Mouse (Mus musculus) right cerebral cortex, postnatal 14 days (tissue): ENCODE measurements at regions not wholly inside any gene's neighbourhood (a gene's known extent, or its start where the extent isn't known, plus 50 kb on each side); places are given as distances from the start of the nearest gene placed in this dataset.

Source experiments
- DNase-seq: peaks from one replicate; pipeline ENCODE4 v3.0.0; 2022

- DNase-seq: peak; percentile 76
Observed at GRCm38 (mm10) chr9:61862071-61862480, 52.3 kb downstream of the Rplp1 start.

- peak; percentile 72 for DNase-seq
Observed at GRCm38 (mm10) chr9:61860147-61860546, 54.2 kb downstream of the Rplp1 start.

GRCm38 (mm10) chr9:61859438-61859837 lies 54.9 kb downstream of the Rplp1 start:
- DNase-seq: no peak

- DNase-seq: no peak
Observed at GRCm38 (mm10) chr9:61857817-61858216, 56.5 kb downstream of the Rplp1 start.

DNA sequence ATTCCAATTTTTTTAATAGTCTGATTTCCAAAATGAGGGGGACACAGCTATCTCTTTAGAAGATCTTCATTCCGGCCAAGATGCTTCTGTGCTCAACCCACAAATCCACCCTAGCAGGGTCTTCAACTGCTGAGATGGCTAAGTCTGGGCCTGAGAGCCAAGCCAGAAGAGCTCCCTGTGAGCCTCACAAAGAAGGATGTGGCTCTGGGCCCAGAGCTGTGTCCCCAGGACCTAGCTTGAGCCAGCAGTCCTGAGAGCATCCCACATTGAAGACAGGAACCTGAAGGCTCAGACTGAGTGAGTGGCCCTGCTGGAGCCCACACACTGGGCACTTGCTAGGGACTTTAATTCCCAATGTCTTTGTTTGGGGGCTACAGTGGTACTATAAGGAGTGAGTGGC lies 57.7 kb downstream of the Rplp1 start:
- no peak for DNase-seq

- no peak for DNase-seq
Observed at GRCm38 (mm10) chr9:61855686-61856085, 58.7 kb downstream of the Rplp1 start.

DNA sequence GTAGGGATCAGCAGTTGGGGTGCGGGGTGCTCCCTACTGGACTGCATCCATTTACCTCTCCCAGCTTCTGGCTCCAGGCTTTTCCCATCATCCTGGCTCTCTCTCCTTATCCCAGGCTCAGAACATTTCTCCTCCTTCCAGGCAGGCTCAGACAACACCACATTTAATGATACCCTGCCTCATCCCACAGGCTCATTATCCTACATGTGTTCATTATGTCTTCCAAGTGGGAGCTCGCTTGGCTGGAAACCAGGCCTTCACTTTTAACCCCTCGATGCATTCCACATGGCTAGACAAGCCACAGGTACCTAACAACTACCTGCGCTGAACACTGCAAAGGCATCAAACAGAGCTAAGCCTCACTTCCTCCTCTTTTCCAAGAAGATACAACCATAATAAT lies 60.5 kb downstream of the Rplp1 start:
- DNase-seq: no peak

DNA sequence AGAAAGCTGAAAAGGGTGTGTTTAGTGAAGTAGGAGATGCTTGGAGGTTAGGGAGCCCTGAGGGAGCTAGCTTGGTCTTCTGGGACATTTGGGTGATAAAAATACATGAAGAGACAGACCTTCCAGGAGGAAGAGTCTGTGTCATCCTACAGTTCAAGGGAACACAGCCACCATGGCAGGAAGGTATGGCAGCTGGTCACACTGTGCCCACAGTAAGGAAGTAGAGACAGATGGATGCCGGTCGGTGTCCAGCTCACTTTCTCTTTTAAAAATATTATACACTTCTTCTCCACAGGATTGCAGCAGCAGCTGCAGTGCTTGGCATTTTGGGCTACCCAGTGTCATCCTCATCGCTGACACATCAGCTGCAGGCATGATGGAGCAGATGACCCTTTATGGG lies 63.0 kb downstream of the Rplp1 start:
- DNase-seq: no peak

DNA sequence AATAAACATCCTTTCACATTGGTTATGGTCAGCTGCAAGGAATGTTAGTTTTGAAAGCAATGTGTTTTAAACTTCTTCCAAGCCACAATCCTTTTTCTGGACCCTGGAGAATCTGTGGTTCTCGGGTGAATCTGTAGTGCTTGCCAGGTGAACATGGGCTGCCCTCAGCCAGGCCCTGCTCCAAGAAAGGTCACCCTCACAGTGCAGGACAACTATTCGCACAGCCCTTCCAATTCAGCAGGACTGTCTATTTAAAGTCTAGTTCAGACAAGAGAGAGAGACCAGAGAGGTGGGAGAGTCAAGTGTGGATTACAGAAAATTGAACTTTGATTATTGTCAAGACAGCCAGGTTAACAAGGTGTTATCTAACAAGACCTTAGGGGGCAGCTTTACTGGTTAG lies 65.9 kb downstream of the Rplp1 start:
- no peak for DNase-seq

DNA sequence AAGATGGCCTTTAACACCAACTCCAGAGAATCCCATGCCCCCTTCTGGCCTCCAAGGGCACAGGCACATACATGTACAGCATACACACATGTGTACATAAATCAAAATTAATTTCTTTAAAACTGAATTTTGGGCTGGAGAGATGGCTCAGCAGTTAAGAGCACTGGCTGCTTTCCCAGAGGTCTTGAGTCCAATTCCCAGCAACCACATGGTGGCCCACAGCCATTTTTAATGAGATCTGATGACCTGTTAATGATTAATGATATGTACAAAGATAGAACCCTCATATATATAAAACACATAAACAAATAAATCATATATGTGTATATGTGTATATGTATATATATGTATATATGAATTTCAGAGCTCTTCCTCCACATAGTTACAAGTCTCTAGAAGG lies 66.8 kb downstream of the Rplp1 start:
- no peak for DNase-seq

DNA sequence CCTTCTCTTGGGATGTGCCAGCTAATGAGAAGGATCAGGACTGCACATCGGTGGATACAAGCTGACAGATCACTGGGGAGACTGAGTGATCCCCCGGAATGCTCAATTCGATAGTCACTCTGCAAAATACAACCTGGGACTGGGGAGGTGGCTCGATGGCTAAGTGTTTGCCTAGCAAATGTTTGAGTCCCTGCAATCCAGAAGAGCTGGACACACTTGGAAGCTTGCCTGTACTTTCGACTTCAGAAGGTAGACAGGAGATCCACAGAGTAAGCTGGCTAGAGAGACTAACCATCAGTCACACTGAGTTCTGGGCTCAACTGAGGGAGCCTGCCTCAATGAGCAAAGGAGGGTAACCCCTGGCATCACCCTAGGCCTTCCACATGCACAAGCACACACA lies 69.7 kb downstream of the Rplp1 start:
- DNase-seq: no peak

GRCm38 (mm10) chr9:61844141-61844540 lies 70.2 kb downstream of the Rplp1 start:
- DNase-seq: no peak

- no peak for DNase-seq
Observed at GRCm38 (mm10) chr9:61843513-61843912, 70.8 kb downstream of the Rplp1 start.

- no peak for DNase-seq
Observed at GRCm38 (mm10) chr9:61842384-61842783, 72.0 kb downstream of the Rplp1 start.

GRCm38 (mm10) chr9:61841222-61841621 lies 73.1 kb downstream of the Rplp1 start:
- no peak for DNase-seq

- DNase-seq: no peak
Observed at GRCm38 (mm10) chr9:61840353-61840752, 74.0 kb downstream of the Rplp1 start.

GRCm38 (mm10) chr9:61833226-61833625 lies 81.1 kb downstream of the Rplp1 start:
- DNase-seq: no peak

DNA sequence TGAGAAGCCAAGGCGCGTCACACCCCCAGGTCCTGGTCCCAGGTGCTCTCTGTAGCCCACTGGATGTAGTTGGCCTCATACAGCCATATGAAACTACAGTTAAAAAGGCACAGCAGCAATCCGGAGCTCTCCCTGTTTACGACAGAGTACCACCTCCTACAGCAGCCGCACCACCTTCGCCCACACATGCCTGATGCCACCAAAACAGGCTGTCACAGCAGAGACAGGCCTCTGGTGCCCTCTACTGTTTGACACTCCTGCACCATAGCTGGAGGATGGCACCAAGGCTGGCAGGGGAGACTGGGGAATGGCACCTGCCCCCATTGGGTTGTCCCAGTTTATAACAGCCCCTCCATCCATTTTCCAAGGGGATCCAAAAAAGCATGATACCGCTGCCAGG lies 84.1 kb downstream of the Rplp1 start:
- peak; percentile 85 for DNase-seq

DNA sequence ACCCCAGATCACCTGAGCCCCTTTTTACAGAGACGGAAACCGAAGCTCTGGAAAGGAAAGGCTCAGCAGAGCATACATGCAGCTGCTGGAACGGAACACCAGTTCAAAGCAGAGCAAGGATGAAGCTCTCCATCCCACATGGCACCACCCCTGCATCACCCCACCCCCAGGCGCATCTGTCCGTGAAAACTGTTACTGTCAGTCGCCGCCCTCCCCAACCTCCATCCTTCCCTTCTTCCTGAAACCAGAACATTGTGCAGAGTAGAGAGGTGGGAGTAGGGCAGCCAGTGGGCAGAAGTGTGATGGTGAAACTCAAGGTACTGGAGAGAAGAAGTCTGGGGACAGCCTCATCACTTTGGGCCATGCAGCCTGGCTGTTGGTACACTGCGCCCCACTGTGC lies 84.6 kb downstream of the Rplp1 start:
- peak; percentile 28 for DNase-seq

GRCm38 (mm10) chr9:61829301-61829700 lies 85.0 kb downstream of the Rplp1 start:
- no peak for DNase-seq

- DNase-seq: no peak
Observed at GRCm38 (mm10) chr9:61827721-61828120, 86.6 kb downstream of the Rplp1 start.

DNA sequence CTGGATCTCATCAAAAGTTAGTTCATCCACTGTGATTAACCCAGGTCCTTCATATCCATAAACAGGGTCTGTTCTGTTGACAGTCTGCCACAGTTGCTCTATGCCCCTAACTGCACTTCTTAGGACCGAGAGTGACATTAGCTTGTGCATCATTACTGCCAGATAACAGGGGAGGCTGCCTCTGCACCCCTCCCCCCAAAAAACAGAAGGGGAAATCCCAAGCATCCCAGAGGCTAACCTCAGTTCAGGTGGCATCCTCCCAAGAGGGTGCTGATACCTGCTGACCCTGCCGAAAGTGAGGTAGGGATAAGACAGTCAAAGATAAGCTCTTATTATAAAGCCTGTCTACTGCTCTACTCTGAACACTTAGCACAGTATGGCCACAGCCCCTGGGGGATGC lies 87.3 kb downstream of the Rplp1 start:
- no peak for DNase-seq

DNA sequence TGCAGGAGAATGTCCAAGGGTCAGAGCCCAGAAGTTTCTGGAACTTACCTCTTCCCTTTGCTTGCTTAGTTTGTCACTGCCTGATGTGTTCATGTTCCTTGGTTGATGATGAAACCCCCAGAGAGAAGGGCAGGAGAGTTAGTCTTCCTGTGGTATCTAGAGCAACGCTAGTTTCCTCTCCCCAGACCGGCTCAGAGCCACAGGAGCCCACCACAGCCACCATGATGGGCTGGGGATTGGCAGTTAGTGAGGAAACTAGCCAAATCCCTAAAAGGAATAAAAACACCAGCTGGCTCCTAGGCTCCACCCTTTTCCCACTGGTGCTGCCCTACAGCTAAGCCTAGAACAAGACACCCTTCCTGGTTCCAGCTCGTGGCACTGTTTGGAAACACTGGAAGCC lies 87.9 kb downstream of the Rplp1 start:
- no peak for DNase-seq

DNA sequence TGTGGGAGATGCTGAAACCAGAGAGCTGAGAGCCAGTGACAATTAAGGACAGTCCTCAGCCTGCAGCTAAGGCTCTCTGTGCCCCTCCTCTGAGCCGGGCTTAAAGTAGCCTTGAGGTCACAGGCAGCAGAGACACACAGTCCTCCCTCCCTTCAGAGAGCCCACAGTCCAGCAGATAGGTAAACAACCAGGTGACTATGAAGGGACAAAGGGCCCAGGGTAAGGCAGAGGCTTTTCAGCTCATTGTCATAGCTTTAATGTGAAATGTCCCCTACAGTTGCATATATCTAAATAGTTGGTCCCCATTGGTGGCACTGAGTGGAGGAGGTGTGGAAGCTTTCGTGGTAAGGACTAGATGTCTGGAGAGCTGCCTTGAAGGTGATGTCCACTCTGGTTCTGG lies 88.5 kb downstream of the Rplp1 start:
- DNase-seq: no peak

GRCm38 (mm10) chr9:61819836-61820235 lies 94.5 kb downstream of the Rplp1 start:
- no peak for DNase-seq

- DNase-seq: no peak
Observed at GRCm38 (mm10) chr9:61816589-61817179, 97.7 kb downstream of the Rplp1 start.
